Comparison of ENCODE assay signal across 26 mouse cellular contexts in genomic region chr17:85627751-85628150, GRCm38 (mm10). TPM values are rescaled to one million over a fixed set of nuclear protein-coding genes. Genes with fewer than 3 reads are reported as not detected.
DNase-seq lines count a peak whose midpoint lies in the region; ATAC-seq and TF ChIP-seq lines count a peak whose summit lies in the region.
"Had no signal": no experiment of that assay in that cellular context is flagged by ENCODE, and none has a peak within 500 bp of the region (broad histone marks: within the 10 kb centered on the region; RNA-seq: fewer than 3 reads in every experiment).

No protein-coding gene starts in this region.

- no peak overlapping the region for H3K4me3 ChIP-seq in forebrain, embryonic 11.5 days (ENCODE audit: low read depth, low read length)
- H3K4me3 ChIP-seq in forebrain, embryonic 16.5 days (replicated peaks; ENCODE audit: low read length): no peak overlapping the region
- no peak overlapping the region for H3K4me3 ChIP-seq in neural tube, embryonic 15.5 days (replicated peaks)
- H3K4me3 ChIP-seq in midbrain, embryonic 16.5 days (ENCODE audit: low read depth, low read length): no peak overlapping the region
- H3K4me3 ChIP-seq in lung, adult 2 months (replicated peaks; ENCODE audit: extremely low read depth, low read depth, low read length): no peak overlapping the region
- H3K4me3 ChIP-seq: embryonic facial prominence, embryonic 13.5 days; heart, embryonic 10.5 days; hindbrain, embryonic 12.5 days had no signal

- H3K27ac ChIP-seq in forebrain, embryonic 11.5 days (ENCODE audit: low read depth, low read length): 0 out of 2 replicates have a peak overlapping the region, but pooled peaks have one; percentile 53
- H3K27ac ChIP-seq in forebrain, embryonic 16.5 days (ENCODE audit: low read length): no peak overlapping the region
- no peak overlapping the region for H3K27ac ChIP-seq in neural tube, embryonic 15.5 days (replicated peaks)
- peak overlapping the region; percentile 28; the same call in 1 of the 2 replicates for H3K27ac ChIP-seq in midbrain, embryonic 16.5 days (ENCODE audit: low read length)
- H3K27ac ChIP-seq: embryonic facial prominence, embryonic 13.5 days; heart, embryonic 10.5 days; hindbrain, embryonic 12.5 days had no signal

- no peak overlapping the region for H3K9ac ChIP-seq in forebrain, embryonic 11.5 days (ENCODE audit: low read length)
- no peak overlapping the region for H3K9ac ChIP-seq in forebrain, embryonic 16.5 days (replicated peaks; ENCODE audit: low read depth, low read length)
- no peak overlapping the region for H3K9ac ChIP-seq in neural tube, embryonic 15.5 days (replicated peaks)
- H3K9ac ChIP-seq in midbrain, embryonic 16.5 days (ENCODE audit: low read depth, low read length): no peak overlapping the region
- H3K9ac ChIP-seq: embryonic facial prominence, embryonic 13.5 days; hindbrain, embryonic 12.5 days had no signal

- 59% methylated on average over 5 of the region's 5 CpGs for WGBS in forebrain, embryonic 11.5 days
- WGBS in forebrain, embryonic 16.5 days: 52% methylated on average over 5 of the region's 5 CpGs
- 42% methylated on average over 5 of the region's 5 CpGs for WGBS in neural tube, embryonic 15.5 days
- WGBS in midbrain, embryonic 16.5 days: 66% methylated on average over 5 of the region's 5 CpGs
- WGBS in lung, adult 2 months: 45% methylated on average over 5 of the region's 5 CpGs

- H3K36me3 ChIP-seq in forebrain, embryonic 11.5 days (ENCODE audit: control insufficient read depth, insufficient read depth, low read length): no peaks in the 10 kb centered on the region
- no peaks in the 10 kb centered on the region for H3K36me3 ChIP-seq in forebrain, embryonic 16.5 days (ENCODE audit: control insufficient read depth, insufficient read depth)
- no peaks in the 10 kb centered on the region for H3K36me3 ChIP-seq in neural tube, embryonic 15.5 days
- no peaks in the 10 kb centered on the region for H3K36me3 ChIP-seq in midbrain, embryonic 16.5 days (ENCODE audit: control insufficient read depth, insufficient read depth, low read length)
- H3K36me3 ChIP-seq: embryonic facial prominence, embryonic 13.5 days; heart, embryonic 10.5 days; hindbrain, embryonic 12.5 days had no signal

- no peaks in the 10 kb centered on the region for H3K9me3 ChIP-seq in forebrain, embryonic 11.5 days (ENCODE audit: control insufficient read depth, low read length)
- no peaks in the 10 kb centered on the region for H3K9me3 ChIP-seq in forebrain, embryonic 16.5 days (ENCODE audit: control insufficient read depth, low read length)
- no peaks in the 10 kb centered on the region for H3K9me3 ChIP-seq in neural tube, embryonic 15.5 days (replicated peaks)
- H3K9me3 ChIP-seq in midbrain, embryonic 16.5 days (replicated peaks; ENCODE audit: control insufficient read depth, low read length, poor library complexity, severe bottlenecking): no peaks in the 10 kb centered on the region
- H3K9me3 ChIP-seq: embryonic facial prominence, embryonic 13.5 days; heart, embryonic 10.5 days; hindbrain, embryonic 12.5 days had no signal

- peaks cover 37% of the 10 kb centered on the region for H3K27me3 ChIP-seq in forebrain, embryonic 11.5 days (ENCODE audit: control insufficient read depth, insufficient read depth, low read length)
- peaks cover 56% of the 10 kb centered on the region for H3K27me3 ChIP-seq in forebrain, embryonic 16.5 days (replicated peaks; ENCODE audit: control insufficient read depth, insufficient read depth, low read length)
- H3K27me3 ChIP-seq in neural tube, embryonic 15.5 days (replicated peaks): peaks cover 91% of the 10 kb centered on the region
- H3K27me3 ChIP-seq in midbrain, embryonic 16.5 days (ENCODE audit: control insufficient read depth, insufficient read depth, low read depth, low read length): peaks cover 66% of the 10 kb centered on the region

- no peak for TF ChIP-seq CTCF in lung, adult 2 months (IDR thresholded peaks at IDR 0.05; ENCODE audit: insufficient read depth, low read length)

- peaks cover 20% of the 10 kb centered on the region for H3K4me1 ChIP-seq in forebrain, embryonic 11.5 days (replicated peaks; ENCODE audit: control insufficient read depth, insufficient read depth, low read length)
- peaks cover 9% of the 10 kb centered on the region for H3K4me1 ChIP-seq in forebrain, embryonic 16.5 days (replicated peaks; ENCODE audit: control insufficient read depth, insufficient read depth, low read length)
- no peaks in the 10 kb centered on the region for H3K4me1 ChIP-seq in neural tube, embryonic 15.5 days
- H3K4me1 ChIP-seq in midbrain, embryonic 16.5 days (ENCODE audit: control insufficient read depth, insufficient read depth, low read length): no peaks in the 10 kb centered on the region
- no peaks in the 10 kb centered on the region for H3K4me1 ChIP-seq in lung, adult 2 months (ENCODE audit: control insufficient read depth, insufficient read depth, low read length)

- DNase-seq in forebrain, embryonic 11.5 days (ENCODE audit: low spot score): peak; percentile 38
- peak; percentile 13 for DNase-seq in neural tube, embryonic 10.5 days (ENCODE audit: extremely low spot score, low spot score)
- DNase-seq in lung, adult 2 months: no peak
- DNase-seq in left cerebral cortex, adult 8-10 months (ENCODE audit: low spot score in 2 of 2): no peak
- DNase-seq: adrenal gland, postnatal 14 days; cerebellum, adult 11-12 months; cerebellum, adult 9-10 months; cerebellum, postnatal 25 days; gastrocnemius, postnatal 10 days; heart, adult 18-20 months; heart, postnatal 10 days; heart, postnatal 4 days had no signal

- no peak for ATAC-seq in forebrain, embryonic 11.5 days (replicated peaks; ENCODE audit: low FRiP score)
- no peak for ATAC-seq in forebrain, embryonic 16.5 days
- ATAC-seq in neural tube, embryonic 15.5 days (ENCODE audit: low FRiP score): no peak
- ATAC-seq in midbrain, embryonic 16.5 days: no peak
- ATAC-seq: activated CD4-positive, CD25-positive, alpha-beta regulatory T cell, adult 4 months; hindbrain, embryonic 16.5 days; Patski had no signal

- H3K4me2 ChIP-seq in forebrain, embryonic 11.5 days (ENCODE audit: low read depth, low read length, severe bottlenecking): no peak overlapping the region
- H3K4me2 ChIP-seq in forebrain, embryonic 16.5 days (ENCODE audit: low read length): no peak overlapping the region
- no peak overlapping the region for H3K4me2 ChIP-seq in neural tube, embryonic 15.5 days
- H3K4me2 ChIP-seq in midbrain, embryonic 16.5 days (ENCODE audit: low read length): peak overlapping the region; percentile 34
- H3K4me2 ChIP-seq: embryonic facial prominence, embryonic 13.5 days; hindbrain, embryonic 12.5 days had no signal

- TF ChIP-seq POLR2A in lung, adult 2 months (IDR thresholded peaks at IDR 0.05; ENCODE audit: borderline replicate concordance, extremely low read depth, low read depth, low read length): no peak

RNA-seq across cellular contexts. Expression of gene Six3, which starts 14.3 kb away (rescaled TPM):
- polyA plus RNA-seq in forebrain, embryonic 11.5 days (2014; fragmentation: Nextera tagmentation; extraction: Ambion mirVana): 17.1 and 17.5 TPM in 2 replicates
- polyA plus RNA-seq in forebrain, embryonic 16.5 days (2015; fragmentation: Nextera tagmentation; extraction: Ambion mirVana): 15.6 and 17.6 TPM in 2 replicates
- not detected in 2 replicates for polyA plus RNA-seq in neural tube, embryonic 15.5 days (2015; fragmentation: Nextera tagmentation; extraction: Ambion mirVana)
- 19.1 and 24.2 TPM in 2 replicates for polyA plus RNA-seq in midbrain, embryonic 16.5 days (2015; fragmentation: Nextera tagmentation; extraction: Ambion mirVana)
- not detected in 2 replicates for polyA plus RNA-seq in lung, adult 2 months (2012; rRNA removed)
- 10 to 100 TPM; 11.3 to 16.9 (median 12.1) TPM for total RNA-seq in left cerebral cortex, adult 8-10 months (2022)
- total RNA-seq: adrenal gland, adult 18-20 months; adrenal gland, postnatal 14 days; gastrocnemius, postnatal 10 days; gastrocnemius, postnatal 4 days; heart, adult 18-20 months; heart, postnatal 10 days; heart, postnatal 4 days; MEL had no signal
- polyA plus RNA-seq: activated CD4-positive, CD25-positive, alpha-beta regulatory T cell, adult 4 months; C2C12; heart, embryonic 14.5 days had no signal

Comparison
In these comparisons a context has a peak if more than half of its experiments do, and no peak if none do; other contexts are left out.
1. H3K27ac ChIP-seq: peak in forebrain, embryonic 11.5 days (single experiment) and midbrain, embryonic 16.5 days (single experiment); none in forebrain, embryonic 16.5 days (single experiment) and neural tube, embryonic 15.5 days (single experiment).
2. DNase-seq: peak in forebrain, embryonic 11.5 days (single experiment) and neural tube, embryonic 10.5 days (single experiment); none in lung, adult 2 months (single experiment) and left cerebral cortex, adult 8-10 months (0 of 2).
3. RNA of gene Six3, which starts 14.3 kb away (polyA plus RNA-seq): 19.1 to 24.2 TPM in midbrain, embryonic 16.5 days, 15.6 to 17.6 TPM in forebrain, embryonic 16.5 days and 17.1 to 17.5 TPM in forebrain, embryonic 11.5 days; not detected in lung, adult 2 months and not detected in neural tube, embryonic 15.5 days; every median in the first group is over 10 times any median in the second.